Mouse (Mus musculus) midbrain, postnatal 0 days (tissue): ENCODE measurements at regions not wholly inside any gene's neighbourhood (a gene's known extent, or its start where the extent isn't known, plus 50 kb on each side); places are given as distances from the start of the nearest gene placed in this dataset.

Experiments used
- ATAC-seq: fragments of 200-750 bp; cut with Nextera tagmentation; 2 replicates; pipeline ENCODE4 v1.8.0; 2017; ENCODE audit warnings: moderate number of reproducible peaks, mild to moderate bottlenecking, moderate TSS enrichment, moderate library complexity; ENCODE audit not compliant: low FRiP score
- DNase-seq: peaks from one replicate; pipeline ENCODE4 v3.0.0-alpha.2; 2015; ENCODE audit warnings: low spot score
- H3K27ac ChIP-seq: fragments of 300-500 bp; sonication (generic); 2 replicates; pipeline ENCODE4 v1.5.1; 2014; ENCODE audit warnings: low read depth, mild to moderate bottlenecking, low read length, mixed read lengths
- H3K27me3 ChIP-seq: fragments of 300-500 bp; sonication (generic); 2 replicates; pipeline ENCODE4 v1.6.1; 2014; ENCODE audit warnings: low read length, control low read depth, mixed read lengths; ENCODE audit not compliant: insufficient read depth
- H3K36me3 ChIP-seq: fragments of 300-500 bp; sonication (generic); 2 replicates; pipeline ENCODE4 v1.6.1; 2014; ENCODE audit warnings: low read length, control low read depth, mixed read lengths; ENCODE audit not compliant: insufficient read depth
- H3K4me1 ChIP-seq: fragments of 300-500 bp; sonication (generic); 2 replicates; pipeline ENCODE4 v1.6.1; 2014; ENCODE audit warnings: mild to moderate bottlenecking, control low read depth, antibody characterized with exemption, low read length, mixed read lengths; ENCODE audit not compliant: insufficient read depth
- H3K4me2 ChIP-seq: fragments of 300-500 bp; sonication (generic); 2 replicates; pipeline ENCODE4 v1.6.1; 2014; ENCODE audit warnings: low read depth, mild to moderate bottlenecking, low read length, mixed read lengths; ENCODE audit not compliant: poor library complexity, severe bottlenecking
- H3K4me3 ChIP-seq: fragments of 300-500 bp; sonication (generic); 2 replicates; pipeline ENCODE4 v1.5.1; 2014; ENCODE audit warnings: low read depth, mild to moderate bottlenecking, low read length, moderate library complexity
- H3K9ac ChIP-seq: fragments of 300-500 bp; sonication (generic); replicated peaks from 2 replicates; pipeline ENCODE4 v1.6.1; 2014; ENCODE audit warnings: mild to moderate bottlenecking, low read length, moderate library complexity, mixed read lengths; ENCODE audit not compliant: poor library complexity, severe bottlenecking
- H3K9me3 ChIP-seq: fragments of 300-500 bp; sonication (generic); 2 replicates; pipeline ENCODE4 v1.6.1; 2016; ENCODE audit warnings: low read length, control low read depth
- CTCF ChIP-seq: IDR thresholded peaks from 2 replicates; pipeline ENCODE4 v1.5.1; 2016; ENCODE audit warnings: antibody characterized with exemption, mild to moderate bottlenecking
- WGBS: fragments of 180-500 bp; shearing (Covaris S2); extraction: QIAGEN DNeasy Blood & Tissue Kit; methylation state at CpG from one replicate; pipeline ENCODE4 v1.1.7; 2014; 5-methylcytosine and 5-hydroxymethylcytosine counted together

GRCm38 (mm10) chr2:61082640-61083039 lies 119.6 kb upstream of the Rbms1 start:
- H3K4me3 ChIP-seq, result no peak overlapping the region
- no peaks in the 10 kb centered on the region for H3K9me3 ChIP-seq
- no peak overlapping the region for H3K27ac ChIP-seq
- no peaks in the 10 kb centered on the region for H3K27me3 ChIP-seq
- no peaks in the 10 kb centered on the region for H3K36me3 ChIP-seq
- H3K4me2 ChIP-seq, result no peak overlapping the region
- no peak for ATAC-seq
- H3K9ac ChIP-seq, result no peak overlapping the region
- no peak for TF ChIP-seq CTCF
- no peak for DNase-seq
- no peaks in the 10 kb centered on the region for H3K4me1 ChIP-seq

GRCm38 (mm10) chr2:61080006-61080405 lies 117.0 kb upstream of the Rbms1 start:
- Histone ChIP-seq H3K4me2 (no peak overlapping the region), H3K36me3 (no peaks in the 10 kb centered on the region), H3K9me3 (no peaks in the 10 kb centered on the region), H3K4me1 (no peaks in the 10 kb centered on the region), H3K4me3 (no peak overlapping the region), H3K27me3 (no peaks in the 10 kb centered on the region), H3K27ac (no peak overlapping the region), H3K9ac (no peak overlapping the region)
- TF ChIP-seq CTCF, result no peak
- ATAC-seq (no peak), DNase-seq (no peak)
- 52% methylated on average over 4 of the region's 4 CpGs for WGBS

- no peaks in the 10 kb centered on the region for H3K9me3 ChIP-seq
- ATAC-seq (no peak), DNase-seq (no peak)
- H3K4me1 ChIP-seq, result no peaks in the 10 kb centered on the region
- H3K27ac ChIP-seq, result no peak overlapping the region
- H3K9ac ChIP-seq, result no peak overlapping the region
- no peak overlapping the region for H3K4me3 ChIP-seq
- no peak overlapping the region for H3K4me2 ChIP-seq
- WGBS, result 81% methylated on average over 3 of the region's 3 CpGs
- H3K36me3 ChIP-seq, result no peaks in the 10 kb centered on the region
- no peaks in the 10 kb centered on the region for H3K27me3 ChIP-seq
- no peak for TF ChIP-seq CTCF
These were observed 108.0 kb upstream of the Rbms1 start for GRCm38 (mm10) chr2:61071025-61071424.

GRCm38 (mm10) chr2:61067877-61068276 lies 104.9 kb upstream of the Rbms1 start:
- Histone ChIP-seq H3K9ac (no peak overlapping the region), H3K27ac (no peak overlapping the region), H3K9me3 (no peaks in the 10 kb centered on the region), H3K4me2 (no peak overlapping the region), H3K4me1 (no peaks in the 10 kb centered on the region), H3K36me3 (no peaks in the 10 kb centered on the region), H3K4me3 (no peak overlapping the region), H3K27me3 (no peaks in the 10 kb centered on the region)
- DNase-seq (no peak), ATAC-seq (no peak)
- 75% methylated on average over 2 of the region's 2 CpGs for WGBS
- no peak for TF ChIP-seq CTCF

GRCm38 (mm10) chr2:61062125-61062524 lies 99.1 kb upstream of the Rbms1 start:
- DNase-seq, result no peak
- H3K9me3 ChIP-seq, result no peaks in the 10 kb centered on the region
- H3K36me3 ChIP-seq, result no peaks in the 10 kb centered on the region
- no peak overlapping the region for H3K27ac ChIP-seq
- H3K4me1 ChIP-seq, result no peaks in the 10 kb centered on the region
- no peak overlapping the region for H3K9ac ChIP-seq
- H3K27me3 ChIP-seq, result no peaks in the 10 kb centered on the region
- H3K4me2 ChIP-seq, result no peak overlapping the region
- no peak for TF ChIP-seq CTCF
- no peak overlapping the region for H3K4me3 ChIP-seq
- ATAC-seq, result no peak
- 95% methylated on average over 2 of the region's 2 CpGs for WGBS

- H3K27me3 ChIP-seq, result no peaks in the 10 kb centered on the region
- H3K4me2 ChIP-seq, result no peak overlapping the region
- DNase-seq (no peak), ATAC-seq (no peak)
- no peaks in the 10 kb centered on the region for H3K4me1 ChIP-seq
- H3K4me3 ChIP-seq, result no peak overlapping the region
- H3K36me3 ChIP-seq, result no peaks in the 10 kb centered on the region
- WGBS, result 90% methylated on average over 1 of the region's 1 CpGs
- H3K9me3 ChIP-seq, result no peaks in the 10 kb centered on the region
- no peak overlapping the region for H3K27ac ChIP-seq
- H3K9ac ChIP-seq, result no peak overlapping the region
- no peak for TF ChIP-seq CTCF
These were observed 97.9 kb upstream of the Rbms1 start for GRCm38 (mm10) chr2:61060906-61061305.
